Mouse (Mus musculus) heart, adult 18-20 months (tissue): ENCODE measurements at regions not wholly inside any gene's neighbourhood (a gene's known extent, or its start where the extent isn't known, plus 50 kb on each side); places are given as distances from the start of the nearest gene placed in this dataset.

Source experiments
- DNase-seq, 2 experiments: peaks; one replicate each; pipeline ENCODE4 v3.0.0; 2021 to 2022; ENCODE audit warnings: mixed read lengths in 1 of 2

DNA sequence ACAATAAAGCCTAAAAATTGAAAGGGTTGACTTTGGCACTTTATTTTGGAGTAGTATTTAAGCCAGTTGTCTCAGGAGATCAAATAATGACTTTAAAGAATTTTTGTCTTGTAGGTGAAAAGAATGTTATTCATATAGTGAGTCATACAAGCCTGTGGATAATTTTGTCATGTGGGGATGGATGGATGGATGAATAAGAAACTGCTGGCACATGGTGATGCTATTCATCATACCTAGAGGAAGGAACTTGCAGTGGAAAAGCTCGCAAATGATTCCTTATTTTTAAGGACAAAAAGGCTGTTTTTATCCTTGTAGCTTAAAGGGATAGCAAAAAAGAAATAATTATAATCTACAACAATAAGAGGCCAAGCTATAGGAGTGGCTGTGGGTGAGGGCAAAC, 655.4 kb upstream of the Auts2 start:
- DNase-seq: no peak

DNA sequence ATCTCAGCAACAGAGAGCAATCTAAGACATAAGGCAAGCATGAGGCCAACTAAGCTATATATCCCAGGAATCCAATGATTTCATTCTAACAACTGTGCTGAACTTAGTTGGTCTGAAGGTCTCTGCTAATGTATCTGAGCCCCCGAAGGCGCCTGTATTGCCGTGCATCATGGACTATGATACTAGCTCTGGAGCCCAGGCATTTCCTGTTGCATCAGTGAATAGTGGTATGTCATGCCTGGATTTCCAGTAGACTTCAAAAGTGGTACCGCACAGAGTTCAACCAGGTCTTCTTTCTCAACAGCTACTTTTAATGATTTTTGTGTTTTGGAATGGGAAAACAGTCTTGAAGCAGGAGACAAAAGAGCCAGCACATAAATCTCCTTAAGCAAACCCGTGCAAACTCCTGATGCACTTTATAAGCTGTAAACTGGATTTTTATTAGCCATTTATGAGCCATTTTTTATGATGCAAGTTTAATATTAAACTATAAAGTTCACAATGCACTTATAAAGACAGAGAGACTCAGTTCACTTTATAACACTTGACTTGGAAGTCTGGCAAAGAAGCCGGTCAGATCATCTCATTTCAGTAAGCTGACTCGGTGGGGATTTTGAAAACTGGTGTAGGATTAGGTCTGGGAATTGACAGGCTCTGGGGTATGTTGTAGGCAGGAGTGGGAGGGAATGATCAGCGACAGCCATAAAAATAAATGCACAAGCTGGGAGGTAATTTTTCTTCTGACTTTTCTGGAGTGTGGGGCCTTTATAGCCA, 646.8 kb upstream of the Auts2 start:
- no peak for DNase-seq

DNA sequence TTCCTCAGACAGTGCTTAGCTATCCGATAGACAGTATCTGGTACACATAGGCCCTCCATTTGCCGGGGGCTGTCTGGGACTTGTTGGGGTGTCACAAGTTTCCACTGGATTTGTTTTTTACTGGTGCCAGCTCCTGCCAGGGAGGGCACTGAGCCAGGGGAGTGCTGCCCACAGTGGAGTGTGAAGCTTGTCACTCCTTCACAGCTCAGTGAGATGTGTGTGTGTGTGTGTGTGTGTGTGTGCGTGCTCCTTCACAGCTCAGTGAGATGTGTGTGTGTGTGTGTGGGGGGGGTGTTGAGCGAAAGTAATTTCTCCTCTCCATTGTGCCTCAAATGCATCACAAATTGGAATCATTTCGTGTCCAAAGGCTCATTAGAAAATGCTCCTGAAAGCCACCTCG, 632.5 kb upstream of the Auts2 start:
- no peak for DNase-seq

DNA sequence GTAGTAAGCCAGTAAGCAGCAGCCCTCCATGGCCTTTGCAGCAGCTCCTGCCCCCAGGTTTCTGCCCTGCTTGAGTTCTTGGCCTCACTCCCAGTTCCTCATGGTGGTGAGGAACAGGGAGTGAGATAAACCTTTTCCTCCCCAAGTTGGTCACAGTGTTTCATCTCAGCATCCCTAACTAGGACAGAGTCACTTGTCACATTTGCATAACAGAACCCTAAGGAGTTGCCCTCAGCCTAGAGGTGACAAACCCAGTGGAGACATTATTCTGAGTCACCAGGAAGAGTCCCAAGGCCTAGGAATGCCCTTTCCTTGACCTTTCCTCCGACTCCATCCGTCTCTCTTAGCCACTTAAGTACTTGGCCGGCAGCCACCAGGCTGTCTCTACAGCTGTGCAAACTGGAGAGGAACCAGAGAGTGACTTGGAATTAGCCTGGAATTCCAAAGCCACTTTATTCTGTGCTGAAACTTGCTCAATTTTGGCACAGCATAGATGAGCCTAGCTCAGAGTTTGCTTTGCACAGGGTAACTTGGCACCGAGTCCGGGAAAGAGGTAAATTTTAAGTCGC, 630.1 kb upstream of the Auts2 start:
- DNase-seq: peak; percentile 86 to 91

DNA sequence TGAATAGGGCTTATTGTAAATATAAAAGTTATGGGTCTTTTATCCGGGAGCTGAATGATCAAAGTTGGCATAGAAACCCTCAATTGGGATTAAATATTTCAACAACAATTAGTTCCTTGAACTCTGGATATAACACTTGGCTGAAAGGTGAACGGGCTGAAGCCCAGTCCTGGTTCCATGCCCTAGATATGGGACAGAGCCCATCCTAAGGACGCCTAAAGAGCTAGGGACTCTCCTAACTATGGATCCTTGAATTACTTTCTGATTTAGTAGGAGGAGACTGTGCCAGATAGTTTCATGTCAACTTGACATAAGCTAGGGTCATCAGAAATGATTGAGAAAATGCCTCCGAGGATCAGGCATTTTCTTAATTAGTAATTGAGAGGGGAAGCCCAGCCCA, 629.5 kb upstream of the Auts2 start:
- no peak for DNase-seq

DNA sequence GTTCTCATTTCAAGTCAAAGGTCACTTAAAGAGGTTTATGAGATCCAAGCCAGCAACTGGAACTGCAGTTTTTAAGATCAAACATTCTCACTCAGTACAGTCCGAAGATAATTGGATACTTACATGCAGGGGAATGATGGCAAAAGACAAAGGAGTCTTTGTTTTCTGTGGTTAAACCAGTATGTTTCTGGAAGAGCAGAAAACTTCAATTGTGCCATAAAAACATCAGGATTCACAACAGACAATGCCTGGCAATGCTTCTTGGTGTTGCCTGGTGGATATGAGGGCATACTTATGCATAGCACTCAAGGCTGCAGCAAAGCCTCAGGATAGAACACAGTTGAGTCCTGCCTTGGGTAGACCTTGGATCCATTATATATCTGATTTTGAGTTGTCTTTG, 628.1 kb upstream of the Auts2 start:
- DNase-seq: no peak

DNA sequence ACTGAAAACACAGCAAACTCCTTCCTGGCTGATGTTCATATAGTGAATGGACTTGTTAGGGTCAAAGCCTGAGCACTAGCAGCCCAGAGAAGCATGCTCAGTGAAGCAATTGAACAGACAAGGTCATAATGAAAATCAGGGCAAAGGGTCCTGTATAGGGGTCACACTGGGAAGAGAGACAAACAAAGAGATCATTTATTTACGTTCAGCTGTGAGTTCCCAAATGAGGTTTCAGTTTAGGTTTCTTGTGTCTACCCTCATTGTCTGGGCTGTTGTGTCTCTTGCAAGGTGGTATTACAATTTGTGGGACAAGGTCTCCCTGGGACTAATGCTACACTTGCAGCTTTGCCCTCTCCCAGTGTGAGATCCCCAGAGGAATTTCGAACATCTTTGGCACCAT, 624.4 kb upstream of the Auts2 start:
- DNase-seq: no peak

DNA sequence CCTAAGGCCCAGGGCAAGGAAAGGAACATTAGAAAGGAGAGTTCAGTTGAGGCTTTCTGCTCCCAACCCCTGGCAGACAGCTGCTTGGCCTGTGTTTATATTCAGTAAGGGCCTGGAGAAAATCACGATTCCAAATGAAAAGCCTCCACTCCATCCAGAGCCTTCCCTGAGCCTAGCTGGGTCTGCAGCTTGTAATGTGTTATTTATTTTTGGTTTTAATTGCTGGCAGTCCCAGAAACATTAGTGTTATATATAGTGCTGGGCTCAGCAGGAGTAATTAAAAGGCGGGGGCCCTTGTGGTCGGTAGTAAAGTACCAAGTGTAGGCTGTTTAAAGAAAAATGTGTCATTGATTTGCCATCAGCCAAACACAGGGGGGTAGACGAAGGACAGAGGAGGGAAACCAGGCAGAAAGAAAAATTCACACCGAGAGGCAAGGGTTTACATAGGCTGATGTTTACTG, 623.9 kb upstream of the Auts2 start:
- peak; percentile 8 to 12 for DNase-seq

DNA sequence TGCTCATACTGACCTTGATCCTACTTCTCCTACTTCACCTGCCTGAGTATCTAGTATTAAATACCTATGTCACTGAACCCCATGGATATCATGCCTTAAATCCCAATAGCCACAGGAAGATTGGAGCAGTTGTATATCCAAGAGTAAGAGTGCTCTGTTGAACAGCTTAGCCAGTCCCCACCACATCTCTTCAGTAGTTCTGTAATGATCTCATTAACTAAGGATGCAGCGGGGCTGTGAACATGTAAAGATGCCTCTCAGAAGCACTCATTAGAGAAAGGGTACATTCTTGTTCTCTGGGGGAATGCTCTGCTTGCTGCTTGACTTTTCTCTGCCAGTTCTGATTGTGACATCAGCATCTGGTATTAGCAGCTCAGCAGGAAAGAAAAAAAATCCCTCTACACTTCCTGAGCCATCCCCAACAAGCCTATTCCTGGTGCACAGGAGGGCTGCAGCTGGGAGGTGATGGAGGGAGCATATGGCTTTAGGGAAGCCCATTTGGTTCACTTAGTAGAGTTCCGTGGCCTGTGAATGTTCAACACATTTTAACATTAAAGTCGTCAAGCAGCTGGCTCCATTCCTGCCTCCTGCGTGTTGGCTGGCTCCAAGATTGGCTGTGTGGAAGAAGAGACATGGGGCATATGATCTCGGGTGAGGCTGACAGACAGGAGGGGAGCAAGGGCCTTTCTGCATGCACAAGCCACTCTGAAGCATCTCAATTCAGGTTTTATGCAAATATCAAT, 613.1 kb upstream of the Auts2 start:
- DNase-seq: peak in 1 of 2 experiments; percentile 6

DNA sequence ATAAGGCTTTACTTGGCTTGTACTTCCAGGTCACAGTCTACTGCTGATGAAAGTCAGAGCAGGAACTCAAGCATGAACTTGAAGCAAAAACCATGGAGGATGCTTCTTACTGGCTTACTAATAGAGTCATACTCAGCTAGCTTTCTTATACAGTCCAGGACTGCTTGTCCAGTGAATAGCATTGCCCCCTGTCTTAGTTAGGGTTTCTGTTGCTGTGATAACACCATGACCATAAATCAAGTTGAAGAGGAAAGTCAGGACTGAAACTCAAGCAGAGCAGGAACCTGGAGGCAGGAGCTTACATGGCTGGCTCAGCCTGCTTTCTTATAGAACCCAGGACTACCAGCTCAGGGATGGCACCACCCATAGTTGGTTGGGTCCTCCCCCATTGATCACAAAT, 602.9 kb upstream of the Auts2 start:
- DNase-seq: no peak

DNA sequence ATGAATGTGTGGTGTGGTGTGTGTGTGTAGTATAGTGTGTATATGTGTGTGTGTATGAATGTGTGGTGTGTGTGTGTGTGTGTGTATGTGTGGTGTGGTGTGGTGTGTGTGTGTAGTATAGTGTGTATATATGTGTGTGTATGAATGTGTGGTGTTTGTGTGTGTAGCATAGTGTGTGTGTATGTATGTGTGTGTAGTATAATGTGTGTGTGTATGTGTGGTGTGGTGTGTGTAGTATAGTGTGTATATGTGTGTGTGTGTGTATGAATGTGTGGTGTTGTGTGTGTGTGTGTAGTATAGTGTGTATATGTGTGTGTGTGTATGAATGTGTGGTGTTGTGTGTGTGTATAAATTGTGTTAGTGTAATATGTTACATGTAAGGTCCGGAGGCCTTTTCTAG, 600.5 kb upstream of the Auts2 start:
- no peak for DNase-seq

DNA sequence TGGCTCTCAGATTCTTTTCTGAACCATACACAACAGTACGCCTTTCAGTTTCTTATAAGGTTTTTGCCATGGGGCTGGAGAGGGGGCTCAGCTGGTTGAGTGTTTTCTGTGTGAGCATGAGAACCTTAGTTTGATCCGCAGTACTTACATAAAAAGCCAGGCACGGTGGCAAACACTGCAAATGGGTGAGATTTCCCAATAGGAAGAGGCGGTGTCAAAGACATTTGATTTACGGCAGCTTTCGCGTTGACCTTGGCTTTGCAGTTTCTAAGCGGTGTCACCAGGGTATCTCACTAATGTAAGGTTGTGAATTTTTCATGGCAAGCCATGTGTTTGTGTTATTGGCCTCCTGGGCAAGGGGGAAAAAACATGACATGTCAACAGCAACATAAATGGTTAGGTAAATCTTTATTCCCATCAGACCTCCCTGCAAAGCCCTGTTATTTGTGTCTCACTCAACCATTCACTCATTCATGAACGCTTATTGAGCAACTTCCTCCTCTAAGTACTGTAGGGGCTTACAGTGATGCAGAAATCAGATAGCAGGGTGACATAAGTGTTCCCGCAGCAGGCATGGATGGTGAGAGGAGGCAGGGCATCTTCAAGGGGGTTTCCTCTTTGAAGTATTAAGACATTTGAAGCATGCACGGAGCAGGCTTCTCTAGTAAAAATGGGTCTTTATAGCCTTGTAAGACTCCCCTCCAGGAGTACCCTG, 599.4 kb upstream of the Auts2 start:
- no peak for DNase-seq

DNA sequence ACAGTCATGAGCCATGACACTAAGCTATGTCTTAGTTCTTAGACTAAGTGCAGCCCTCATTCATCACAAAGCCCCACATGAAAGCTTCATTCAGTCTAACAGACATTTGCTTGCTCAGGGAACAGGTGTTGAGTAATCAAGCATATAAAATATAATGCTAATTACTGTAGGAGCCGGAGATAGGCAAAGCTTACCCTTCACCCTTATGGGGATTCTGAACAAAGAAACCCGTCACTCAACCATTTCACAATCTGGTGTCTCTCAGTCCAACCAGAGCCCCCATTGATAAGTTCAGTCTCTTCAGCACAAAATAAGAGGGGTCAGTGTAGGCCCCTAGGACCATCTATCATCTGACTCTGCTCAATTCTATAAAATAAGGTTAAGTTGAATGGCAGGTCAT, 587.9 kb upstream of the Auts2 start:
- DNase-seq: no peak

DNA sequence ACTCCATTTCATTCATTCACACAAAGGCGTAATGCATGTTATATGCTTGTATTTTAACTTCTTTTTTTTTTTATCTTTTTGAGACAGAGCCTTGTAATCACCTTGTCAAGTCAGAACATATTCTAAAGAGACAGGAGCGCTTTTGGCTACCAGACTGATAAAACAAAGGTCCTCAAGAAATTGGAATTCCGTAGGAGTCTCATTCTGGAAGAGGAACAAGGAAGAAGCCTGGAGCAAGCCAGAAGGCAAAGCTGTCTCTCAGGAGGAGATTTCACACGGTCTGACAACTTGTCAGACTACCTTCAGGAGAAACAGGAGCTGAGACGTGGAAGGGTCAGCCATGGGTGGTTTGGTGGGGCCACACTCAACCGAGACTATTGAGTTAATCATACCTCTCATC, 587.2 kb upstream of the Auts2 start:
- no peak for DNase-seq

DNA sequence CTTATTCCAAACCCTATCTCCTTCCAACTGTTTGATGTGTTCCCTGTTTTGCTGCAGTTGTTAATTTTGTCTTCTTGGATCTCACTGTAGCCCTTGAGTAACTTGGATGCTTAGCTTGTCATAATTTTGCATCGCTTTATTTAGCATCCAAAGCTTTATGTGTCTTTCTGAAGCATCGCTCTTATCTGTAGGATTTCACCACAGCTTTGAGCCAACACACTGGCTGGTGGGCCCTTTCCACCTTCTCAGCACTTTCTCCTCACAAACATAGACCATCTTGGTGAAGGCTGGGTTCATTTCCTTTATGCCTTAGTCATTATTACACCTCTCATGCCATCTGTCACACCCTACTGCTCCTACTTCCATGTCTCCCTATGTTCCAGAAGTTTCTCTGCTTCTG, 581.1 kb upstream of the Auts2 start:
- DNase-seq: no peak

DNA sequence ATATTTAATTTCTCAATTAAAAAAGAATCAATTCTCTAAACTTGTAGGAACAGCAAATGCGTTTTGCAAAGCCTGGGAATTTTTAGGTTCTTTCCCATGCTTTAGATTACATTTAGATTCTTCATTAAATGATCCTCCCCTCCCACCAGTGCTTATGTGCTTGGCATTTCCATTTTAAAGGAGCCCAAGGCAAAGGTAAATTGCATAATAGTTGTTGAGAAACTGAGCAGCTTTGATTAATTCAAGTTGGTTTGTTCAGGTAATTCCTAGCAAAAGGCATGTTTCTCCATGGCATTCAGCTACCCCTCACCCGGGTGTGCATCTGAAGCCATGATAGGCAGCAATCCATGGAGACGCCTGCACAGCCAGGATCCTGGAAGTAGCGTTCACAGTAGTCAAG, 570.8 kb upstream of the Auts2 start:
- no peak for DNase-seq

DNA sequence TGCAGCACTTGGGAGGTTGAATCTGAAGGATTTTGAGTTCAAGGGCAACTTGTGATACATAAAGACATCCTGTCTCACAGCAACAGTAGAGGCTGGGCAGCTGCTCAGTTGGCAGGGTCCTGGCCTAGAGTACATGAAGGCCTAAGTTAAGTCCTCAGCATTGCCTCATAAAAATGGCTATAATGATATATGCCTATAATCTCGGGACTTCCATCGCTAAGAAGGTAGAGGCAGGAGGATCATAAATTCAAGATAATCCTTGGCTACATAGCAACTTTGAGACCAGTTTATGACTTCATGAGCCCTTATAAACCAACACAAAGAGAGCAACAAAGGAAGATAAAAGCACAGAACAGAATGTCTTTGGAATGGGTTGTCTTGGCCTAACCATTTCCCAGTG, 570.0 kb upstream of the Auts2 start:
- DNase-seq: no peak

DNA sequence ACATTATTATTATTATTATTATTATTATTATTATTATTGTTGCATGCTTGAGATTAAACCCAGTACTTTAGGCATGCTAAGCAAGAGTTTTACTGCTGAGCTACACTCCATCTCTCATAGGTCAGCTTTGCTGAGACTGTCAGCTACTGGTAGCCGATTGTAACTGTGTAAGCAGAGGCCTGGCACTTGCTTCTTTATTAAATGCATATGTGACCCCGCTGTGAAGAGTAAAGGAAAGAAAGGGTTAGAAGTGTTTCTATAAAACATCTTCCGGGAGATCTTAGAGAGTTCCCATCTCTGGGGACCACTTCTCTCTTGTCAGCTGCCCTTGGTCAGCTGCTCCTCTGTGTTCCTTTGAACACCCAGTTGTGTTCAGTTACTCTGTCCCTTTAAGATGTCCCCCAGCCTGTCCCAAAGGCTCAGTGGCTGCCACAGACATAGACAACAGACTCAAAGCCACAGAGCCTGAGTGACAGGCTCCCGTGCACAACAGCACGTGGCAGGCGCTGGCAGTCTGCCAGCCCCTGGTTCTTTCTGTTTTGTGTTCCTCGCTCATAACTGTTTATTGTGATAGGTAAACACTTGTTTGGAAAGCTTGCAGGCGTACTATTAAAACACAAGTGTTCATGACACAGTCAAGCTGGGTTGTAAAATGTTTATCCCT, 563.7 kb upstream of the Auts2 start:
- peak; percentile 4 to 28 for DNase-seq

DNA sequence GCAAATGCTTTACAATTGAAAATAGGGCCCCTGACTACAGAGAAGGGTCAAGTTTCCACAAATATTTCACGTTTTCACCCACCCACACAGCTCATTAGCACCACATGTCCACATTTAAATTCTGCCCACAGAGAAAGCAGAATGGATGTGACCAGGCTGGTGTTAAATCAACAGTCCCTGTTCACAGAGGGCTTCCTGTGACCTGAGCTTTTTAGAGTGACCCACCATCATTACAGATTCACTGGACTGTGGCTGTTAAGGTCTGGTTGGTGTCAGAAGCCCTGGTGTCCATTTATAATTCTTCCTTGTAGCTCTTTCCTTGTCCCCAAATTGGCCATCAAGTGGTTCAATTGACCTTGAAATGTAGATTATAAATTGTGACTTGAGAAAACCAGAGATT, 553.2 kb upstream of the Auts2 start:
- no peak for DNase-seq

DNA sequence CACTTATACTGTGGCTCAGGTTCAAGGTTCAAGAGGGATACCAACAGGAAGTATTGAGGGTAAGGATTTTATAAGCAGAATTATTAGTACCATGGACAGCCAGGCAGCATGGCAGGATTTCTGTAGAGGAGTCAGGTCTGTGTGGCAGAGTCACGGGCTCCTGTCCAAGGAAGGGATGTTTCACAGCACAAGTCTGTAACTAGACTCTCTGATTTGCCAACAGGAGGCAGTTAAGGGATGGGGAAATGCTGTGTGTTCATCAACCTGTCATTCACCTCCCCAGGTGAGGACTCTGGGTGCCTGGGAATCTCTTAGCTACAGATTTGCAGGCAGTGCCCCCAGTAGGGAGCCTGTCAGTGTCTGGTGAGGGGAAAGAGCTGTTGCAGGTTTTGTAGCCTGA, 541.7 kb upstream of the Auts2 start:
- DNase-seq: no peak

DNA sequence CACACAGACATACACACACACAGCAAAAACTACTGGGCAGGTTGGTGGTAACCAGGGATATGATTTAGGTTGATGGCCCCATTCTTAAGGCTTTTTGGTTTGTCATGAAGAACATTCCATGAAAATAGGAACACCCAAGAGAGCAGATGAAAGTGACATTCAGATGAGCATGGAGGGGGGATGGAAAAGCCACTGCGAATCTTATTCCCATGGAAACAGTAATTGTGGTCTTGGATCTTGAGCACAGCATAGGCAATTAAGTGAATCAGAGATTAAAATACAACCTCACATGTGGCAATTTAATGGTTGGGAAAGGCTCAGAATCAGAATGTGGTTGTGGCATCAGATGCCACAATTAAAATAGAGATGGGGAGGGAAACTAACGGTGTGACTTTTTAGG, 537.6 kb upstream of the Auts2 start:
- no peak for DNase-seq

DNA sequence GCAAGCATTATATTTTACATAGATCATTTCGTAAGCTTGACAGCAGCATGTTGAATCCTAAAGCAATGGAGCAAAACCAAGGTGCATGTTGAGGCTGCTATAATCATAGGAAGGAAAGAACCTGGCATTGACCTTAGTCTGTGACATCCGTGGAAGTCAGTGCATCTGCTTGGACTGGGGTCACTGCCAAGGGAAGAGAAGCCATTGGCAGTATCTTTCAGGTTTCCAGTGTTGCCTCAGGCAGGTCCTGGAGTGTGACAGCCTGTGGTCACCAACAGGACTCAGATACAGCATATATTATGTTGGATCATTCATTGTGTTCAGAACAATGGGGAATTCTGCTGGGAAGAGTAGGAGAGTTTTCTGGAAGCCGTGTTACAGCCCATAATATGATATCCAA, 535.8 kb upstream of the Auts2 start:
- no peak for DNase-seq
